Mouse (Mus musculus) liver, postnatal 0 days (tissue): ENCODE measurements around the gene Rgs6.

ENCODE experiments used
- CTCF ChIP-seq: sonication (generic); IDR thresholded peaks from 2 replicates; pipeline ENCODE4 v1.5.1; 2016; ENCODE audit warnings: antibody characterized with exemption, low read depth
- EP300 ChIP-seq: IDR thresholded peaks from 2 replicates; pipeline ENCODE4 v1.6.1; 2016; ENCODE audit warnings: antibody characterized with exemption, low read depth, mild to moderate bottlenecking

DNA sequence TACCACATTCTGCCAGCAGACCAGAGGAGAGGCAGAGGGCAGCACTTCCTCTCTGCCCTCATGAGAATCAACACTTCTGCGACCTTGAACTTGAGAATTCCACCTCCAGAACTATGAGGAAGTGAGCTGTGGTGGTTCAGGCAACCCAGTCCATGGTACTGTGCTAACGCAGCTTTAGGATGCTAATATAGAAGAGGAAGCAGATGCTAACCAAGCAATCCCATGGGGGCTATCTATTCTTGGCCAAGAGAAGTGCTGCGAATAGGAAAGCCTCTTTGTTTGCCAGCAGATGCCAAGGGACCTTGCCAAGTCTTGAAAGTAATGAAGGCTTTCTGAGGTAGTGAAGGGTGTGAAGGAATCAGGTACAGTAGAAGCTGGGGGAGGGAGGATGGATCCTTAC lies 451.8 kb downstream of the Rgs6 start:
- no peak for TF ChIP-seq CTCF
- TF ChIP-seq EP300: no peak
